7 mouse cellular contexts compared by ENCODE assay signal in genomic region chr3:34020382-34021258, GRCm38 (mm10). TPM values are rescaled to one million over a fixed set of nuclear protein-coding genes. Genes with fewer than 3 reads are reported as not detected.
A peak's percentile ranks its signal among the peaks of the same experiment; 100 is the strongest.
DNase-seq lines count a peak whose midpoint lies in the region; ATAC-seq and TF ChIP-seq lines count a peak whose summit lies in the region.

No protein-coding gene starts in this region.

- CTCF ChIA-PET in Patski (lab: Charles Lee), result interaction anchor here (3.8 kb wide), 1 partner anchor 12 kb away, joined by 14 read pairs; no protein-coding TSS in a partner anchor

- ATAC-seq in lung, embryonic 14.5 days (ENCODE audit: insufficient read depth), result peak; percentile 66
- ATAC-seq in Patski, result peak; percentile 18
- ATAC-seq in embryonic facial prominence, embryonic 11.5 days (replicated peaks; ENCODE audit: insufficient number of reproducible peaks, low FRiP score, low TSS enrichment, low read depth), result peak; percentile 66
- ATAC-seq in hindbrain, embryonic 15.5 days (ENCODE audit: low FRiP score, low read depth), result peak; percentile 63
- ATAC-seq in liver, postnatal 0 days, result peak; percentile 40

- peaks cover 4% of the 10 kb centered on the region; the same call in 1 of the 2 replicates for H3K4me1 ChIP-seq in lung, embryonic 14.5 days (ENCODE audit: insufficient read depth)
- H3K4me1 ChIP-seq in embryonic facial prominence, embryonic 11.5 days (ENCODE audit: control insufficient read depth, insufficient read depth, low read length), result no peaks in the 10 kb centered on the region
- peaks cover 19% of the 10 kb centered on the region for H3K4me1 ChIP-seq in hindbrain, embryonic 15.5 days (replicated peaks)
- H3K4me1 ChIP-seq in liver, postnatal 0 days (ENCODE audit: insufficient read depth), result peaks cover 14% of the 10 kb centered on the region

- under 1% methylated on average over 30 of the region's 70 CpGs for WGBS in lung, embryonic 14.5 days
- WGBS in embryonic facial prominence, embryonic 11.5 days, result 0% methylated on average over 50 of the region's 70 CpGs
- WGBS in hindbrain, embryonic 15.5 days, result under 1% methylated on average over 47 of the region's 70 CpGs
- under 1% methylated on average over 49 of the region's 70 CpGs for WGBS in liver, postnatal 0 days (ENCODE audit: insufficient replicate concordance)

- H3K27ac ChIP-seq in lung, embryonic 14.5 days (ENCODE audit: low read depth), result peak overlapping the region; percentile 92
- peak overlapping the region; percentile 87 for H3K27ac ChIP-seq in embryonic facial prominence, embryonic 11.5 days (replicated peaks; ENCODE audit: low read depth, low read length)
- H3K27ac ChIP-seq in hindbrain, embryonic 15.5 days (replicated peaks), result peak overlapping the region; percentile 90
- H3K27ac ChIP-seq in liver, postnatal 0 days (ENCODE audit: low read depth), result peak overlapping the region; percentile 98

- H3K9ac ChIP-seq in lung, embryonic 14.5 days, result peak overlapping the region; percentile 99
- peak overlapping the region; percentile 99 for H3K9ac ChIP-seq in embryonic facial prominence, embryonic 11.5 days (replicated peaks; ENCODE audit: low read length)
- peak overlapping the region; percentile 85 for H3K9ac ChIP-seq in hindbrain, embryonic 15.5 days
- peak overlapping the region; percentile 100 for H3K9ac ChIP-seq in liver, postnatal 0 days (replicated peaks)

- DNase-seq in lung, embryonic 14.5 days, result peak; percentile 36
- DNase-seq in lung, adult 18-20 months, result no peak
- no peak for DNase-seq in Patski (ENCODE audit: low read depth, low spot score)
- peak; percentile 39 for DNase-seq in embryonic facial prominence, embryonic 11.5 days (ENCODE audit: low spot score)
- DNase-seq in liver, postnatal 0 days, result no peak
- DNase-seq in spleen, postnatal 10 days (ENCODE audit: low spot score in 2 of 2), result peak; percentile 32 to 45

- TF ChIP-seq CTCF in lung, embryonic 14.5 days (IDR thresholded peaks at IDR 0.05; ENCODE audit: low read depth), result no peak
- no peak for TF ChIP-seq CTCF in Patski (IDR thresholded peaks at IDR 0.05)
- no peak for TF ChIP-seq CTCF in liver, postnatal 0 days (IDR thresholded peaks at IDR 0.05; ENCODE audit: low read depth)

- no peaks in the 10 kb centered on the region for H3K36me3 ChIP-seq in lung, embryonic 14.5 days (ENCODE audit: insufficient read depth)
- no peaks in the 10 kb centered on the region for H3K36me3 ChIP-seq in embryonic facial prominence, embryonic 11.5 days (replicated peaks; ENCODE audit: control insufficient read depth, insufficient read depth, low read depth, low read length)
- no peaks in the 10 kb centered on the region for H3K36me3 ChIP-seq in hindbrain, embryonic 15.5 days
- no peaks in the 10 kb centered on the region; the same call in 1 of the 2 replicates for H3K36me3 ChIP-seq in liver, postnatal 0 days (replicated peaks; ENCODE audit: insufficient read depth, low read length)

- TF ChIP-seq EP300 in liver, postnatal 0 days (IDR thresholded peaks at IDR 0.05; ENCODE audit: low read depth), result no peak

- POLR2A ChIA-PET in Patski (lab: Charles Lee), result interaction anchor here (0.6 to 1.1 kb wide), 2 partner anchors 14 to 58 kb away, joined by 3 read pairs; no protein-coding TSS in a partner anchor

- peak overlapping the region; percentile 91 for H3K4me3 ChIP-seq in lung, embryonic 14.5 days (ENCODE audit: low read depth, low read length)
- H3K4me3 ChIP-seq in embryonic facial prominence, embryonic 11.5 days (ENCODE audit: low read depth, low read length), result peak overlapping the region; percentile 99
- H3K4me3 ChIP-seq in hindbrain, embryonic 15.5 days, result peak overlapping the region; percentile 98
- H3K4me3 ChIP-seq in liver, postnatal 0 days (ENCODE audit: low read depth, low read length), result peak overlapping the region; percentile 100

- in situ Hi-C loops in Patski (cut with MboI; ENCODE audit: low pct_unique_long_range_greater_than_20kb), result no loop called here

- no peaks in the 10 kb centered on the region for H3K9me3 ChIP-seq in lung, embryonic 14.5 days (ENCODE audit: low read depth, low read length)
- H3K9me3 ChIP-seq in embryonic facial prominence, embryonic 11.5 days (replicated peaks; ENCODE audit: control insufficient read depth, low read length), result no peaks in the 10 kb centered on the region
- H3K9me3 ChIP-seq in hindbrain, embryonic 15.5 days, result no peaks in the 10 kb centered on the region
- H3K9me3 ChIP-seq in liver, postnatal 0 days (ENCODE audit: low read length), result no peaks in the 10 kb centered on the region

- H3K4me2 ChIP-seq in lung, embryonic 14.5 days, result peak overlapping the region; percentile 82
- peak overlapping the region; percentile 56 for H3K4me2 ChIP-seq in embryonic facial prominence, embryonic 11.5 days (ENCODE audit: low read depth, low read length)
- H3K4me2 ChIP-seq in hindbrain, embryonic 15.5 days, result peak overlapping the region; percentile 59
- peak overlapping the region; percentile 88 for H3K4me2 ChIP-seq in liver, postnatal 0 days (ENCODE audit: low read depth, low read length)

- no peaks in the 10 kb centered on the region for H3K27me3 ChIP-seq in lung, embryonic 14.5 days (ENCODE audit: insufficient read depth, low read length)
- no peaks in the 10 kb centered on the region for H3K27me3 ChIP-seq in Patski
- no peaks in the 10 kb centered on the region for H3K27me3 ChIP-seq in embryonic facial prominence, embryonic 11.5 days (ENCODE audit: control insufficient read depth, insufficient read depth, low read length)
- H3K27me3 ChIP-seq in hindbrain, embryonic 15.5 days, result no peaks in the 10 kb centered on the region
- H3K27me3 ChIP-seq in liver, postnatal 0 days (ENCODE audit: insufficient read depth, low read length), result no peaks in the 10 kb centered on the region

RNA-seq across cellular contexts. Expression of gene Fxr1, which starts 0.9 kb away (rescaled TPM):
- 54.3 and 56.6 TPM in 2 replicates for polyA plus RNA-seq in lung, embryonic 14.5 days (2014; fragmentation: Nextera tagmentation; extraction: Ambion mirVana)
- polyA plus RNA-seq in Patski (2021), result 206 TPM
- polyA plus RNA-seq in embryonic facial prominence, embryonic 11.5 days (2014; fragmentation: Nextera tagmentation; extraction: Ambion mirVana), result 85.9 and 98.9 TPM in 2 replicates
- 35.6 and 37.1 TPM in 2 replicates for polyA plus RNA-seq in hindbrain, embryonic 15.5 days (2015; fragmentation: Nextera tagmentation; extraction: Ambion mirVana)
- polyA plus RNA-seq in liver, postnatal 0 days (2015; fragmentation: Nextera tagmentation; extraction: Ambion mirVana), result 20.7 and 22.2 TPM in 2 replicates

Comparison
In these comparisons a context has a peak if more than half of its experiments do, and no peak if none do; other contexts are left out.
1. DNase-seq: peak in lung, embryonic 14.5 days (single experiment), embryonic facial prominence, embryonic 11.5 days (single experiment) and spleen, postnatal 10 days (2 of 2); none in lung, adult 18-20 months (0 of 2), Patski (single experiment) and liver, postnatal 0 days (single experiment).
2. Peak in every context shown above with its lines, with median percentiles within 50 percentile points of each other: ATAC-seq, H3K27ac ChIP-seq, H3K4me2 ChIP-seq, H3K4me3 ChIP-seq and H3K9ac ChIP-seq.